Mouse (Mus musculus): ENCODE results near the gene Prss44. TPM values are rescaled to one million over a fixed set of nuclear protein-coding genes. Genes with fewer than 3 reads are reported as not detected.
"Not testable (repeated sequence)": the region's sequence is repeated elsewhere in the genome, so short reads cannot be mapped to it uniquely, and the experiment has no call there.

Gene Prss44
- polyA plus RNA-seq, 1 experiment: not detected

DNA sequence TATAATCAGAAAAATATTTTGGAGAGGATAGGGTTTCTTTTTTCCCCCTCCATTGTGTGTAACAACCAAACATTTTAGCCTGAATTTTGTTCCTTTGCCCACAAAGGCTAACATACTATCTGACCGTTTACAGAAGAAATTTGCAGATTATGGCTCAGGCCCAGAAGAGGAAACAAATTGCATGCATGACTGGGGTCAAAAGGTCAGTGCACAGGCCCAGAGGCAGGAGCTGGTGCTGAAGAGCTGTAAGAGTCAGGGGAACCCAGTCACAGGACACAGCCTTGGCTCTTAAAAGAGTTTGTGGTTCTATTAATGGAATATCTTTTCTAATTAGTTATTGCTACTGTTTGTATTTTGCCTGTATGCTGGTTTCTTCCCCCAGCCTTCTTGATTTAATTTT, 30.2 kb upstream of the Prss44 start:
- no peak overlapping the region for H3K27ac ChIP-seq (ENCODE audit: insufficient read depth, low read length)
- TF ChIP-seq CTCF (IDR thresholded peaks at IDR 0.05; ENCODE audit: borderline replicate concordance, insufficient read depth, low read length) (no peak), POLR2A (IDR thresholded peaks at IDR 0.05; ENCODE audit: low read depth, low read length) (no peak)
- no peak overlapping the region for H3K4me3 ChIP-seq (ENCODE audit: insufficient read depth, low read length)
- peaks cover 7% of the 10 kb centered on the region; the same call in 1 of the 2 replicates for H3K4me1 ChIP-seq (ENCODE audit: control insufficient read depth, insufficient read depth, low read length)

DNA sequence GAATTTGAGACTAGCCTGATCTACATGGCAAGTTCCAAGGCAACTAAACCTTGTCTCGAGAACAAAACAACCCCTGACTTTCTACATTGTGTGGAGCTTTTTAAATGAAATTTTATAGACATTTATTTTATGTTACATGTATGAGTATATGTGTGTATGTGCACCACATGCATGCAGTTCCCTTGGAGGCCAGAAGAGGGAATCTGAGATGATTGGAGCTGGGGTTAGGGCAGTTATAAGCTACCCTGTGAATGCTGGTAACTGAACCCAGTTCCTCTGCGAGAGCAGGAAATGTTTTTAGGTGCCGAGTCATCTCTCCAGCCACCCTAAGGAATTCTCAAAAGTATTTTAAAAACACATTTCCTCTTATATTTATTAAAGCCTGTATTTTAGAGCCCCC, 25.6 kb upstream of the Prss44 start:
- no peaks in the 10 kb centered on the region for H3K4me1 ChIP-seq (ENCODE audit: control insufficient read depth, insufficient read depth, low read length)
- H3K27ac ChIP-seq (ENCODE audit: insufficient read depth, low read length): no peak overlapping the region
- H3K4me3 ChIP-seq (ENCODE audit: insufficient read depth, low read length): no peak overlapping the region
- TF ChIP-seq CTCF (IDR thresholded peaks at IDR 0.05; ENCODE audit: borderline replicate concordance, insufficient read depth, low read length): no peak

DNA sequence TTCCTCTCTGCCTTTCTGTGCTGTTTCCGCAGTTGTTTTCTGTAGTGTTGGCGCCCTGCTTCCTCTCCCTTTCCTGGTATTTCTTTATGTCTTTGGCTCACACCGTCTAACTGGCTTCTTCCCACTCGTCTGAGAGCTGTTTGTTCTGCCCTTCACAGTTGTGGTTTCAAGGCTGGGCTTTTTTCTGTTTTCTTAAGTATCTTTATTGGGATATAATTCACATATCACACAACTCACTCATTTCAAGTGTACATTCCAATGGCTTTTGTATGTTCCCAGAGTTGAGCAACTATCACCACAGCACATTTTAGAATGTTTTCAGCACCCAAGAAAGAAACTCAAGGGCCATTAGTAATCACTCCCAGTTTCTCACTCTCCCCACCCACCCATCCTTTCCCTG, 23.3 kb upstream of the Prss44 start:
- Histone ChIP-seq H3K4me3 (ENCODE audit: insufficient read depth, low read length) (no peak overlapping the region), H3K4me1 (ENCODE audit: control insufficient read depth, insufficient read depth, low read length) (no peaks in the 10 kb centered on the region), H3K27ac (ENCODE audit: insufficient read depth, low read length) (peak overlapping the region; percentile 92)
- TF ChIP-seq CTCF (IDR thresholded peaks at IDR 0.05; ENCODE audit: borderline replicate concordance, insufficient read depth, low read length): no peak
- TF ChIP-seq POLR2A (IDR thresholded peaks at IDR 0.05; ENCODE audit: low read depth, low read length): no peak

GRCm38 (mm10) chr9:110797013-110797412, 16.8 kb upstream of the Prss44 start:
- H3K4me3 ChIP-seq (ENCODE audit: insufficient read depth, low read length): no peak overlapping the region
- TF ChIP-seq CTCF (IDR thresholded peaks at IDR 0.05; ENCODE audit: borderline replicate concordance, insufficient read depth, low read length) (no peak), POLR2A (IDR thresholded peaks at IDR 0.05; ENCODE audit: low read depth, low read length) (no peak)
- H3K4me1 ChIP-seq (ENCODE audit: control insufficient read depth, insufficient read depth, low read length): no peaks in the 10 kb centered on the region
- no peak overlapping the region for H3K27ac ChIP-seq (ENCODE audit: insufficient read depth, low read length)

DNA sequence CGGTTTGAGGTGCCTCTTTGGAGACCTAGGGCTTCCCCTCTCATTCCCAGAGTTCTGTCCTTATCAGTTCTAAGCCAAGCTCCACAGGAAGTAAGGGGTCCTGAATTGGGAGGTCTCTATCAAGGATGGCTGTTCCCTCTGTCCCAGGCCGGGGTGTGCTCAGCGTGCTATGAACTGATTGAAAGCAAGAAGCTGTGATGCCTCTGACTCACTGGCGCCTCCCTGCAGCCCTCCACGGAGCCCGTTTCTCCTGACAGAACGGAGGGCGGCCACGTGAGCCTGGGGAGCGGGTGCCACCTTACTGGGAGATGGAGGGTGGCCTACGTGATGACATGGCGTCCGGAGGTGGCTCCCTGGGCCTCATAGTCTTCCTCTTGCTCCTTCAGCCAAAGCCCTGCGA, 15.9 kb upstream of the Prss44 start, which contains the start of gene Prss42:
Gene Prss42, plus strand, starts transcription at position 301 of the 400 bp plus-strand sequence.
- Histone ChIP-seq H3K4me1 (ENCODE audit: control insufficient read depth, insufficient read depth, low read length) (no peaks in the 10 kb centered on the region), H3K27ac (ENCODE audit: insufficient read depth, low read length) (no peak within 1 kb of the TSS), H3K4me3 (ENCODE audit: insufficient read depth, low read length) (no peak within 1 kb of the TSS)
- no peak for TF ChIP-seq CTCF (IDR thresholded peaks at IDR 0.05; ENCODE audit: borderline replicate concordance, insufficient read depth, low read length)
- TF ChIP-seq POLR2A (IDR thresholded peaks at IDR 0.05; ENCODE audit: low read depth, low read length): no peak

- TF ChIP-seq POLR2A (IDR thresholded peaks at IDR 0.05; ENCODE audit: low read depth, low read length) (no peak), CTCF (IDR thresholded peaks at IDR 0.05; ENCODE audit: borderline replicate concordance, insufficient read depth, low read length) (no peak)
- Histone ChIP-seq H3K27ac (ENCODE audit: insufficient read depth, low read length) (no peak overlapping the region), H3K4me1 (ENCODE audit: control insufficient read depth, insufficient read depth, low read length) (no peaks in the 10 kb centered on the region), H3K4me3 (ENCODE audit: insufficient read depth, low read length) (no peak overlapping the region)
These were observed 12.8 kb upstream of the Prss44 start for GRCm38 (mm10) chr9:110800834-110801479.

DNA sequence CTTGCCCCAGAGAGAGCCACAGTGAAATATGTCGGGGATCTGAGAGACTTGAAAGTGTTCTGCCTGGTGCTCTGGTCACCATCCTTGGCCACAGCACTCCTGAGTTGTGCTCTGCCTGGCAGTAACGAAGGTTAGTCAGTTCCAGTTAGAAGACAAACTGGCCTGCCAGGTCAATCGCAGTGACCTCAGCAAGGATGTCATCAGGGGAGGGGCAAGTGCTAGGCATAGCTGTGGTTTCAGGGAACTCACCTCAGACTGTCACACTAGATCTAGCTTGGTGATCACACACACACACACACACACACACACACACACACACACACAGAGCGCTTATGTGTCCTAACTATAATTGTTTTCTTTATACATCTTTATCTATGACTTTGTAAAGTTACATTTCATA, 10.5 kb upstream of the Prss44 start:
- H3K4me3 ChIP-seq (ENCODE audit: insufficient read depth, low read length): no peak overlapping the region
- TF ChIP-seq CTCF (IDR thresholded peaks at IDR 0.05; ENCODE audit: borderline replicate concordance, insufficient read depth, low read length) (no peak), POLR2A (IDR thresholded peaks at IDR 0.05; ENCODE audit: low read depth, low read length) (no peak)
- H3K4me1 ChIP-seq (ENCODE audit: control insufficient read depth, insufficient read depth, low read length): no peaks in the 10 kb centered on the region
- no peak overlapping the region for H3K27ac ChIP-seq (ENCODE audit: insufficient read depth, low read length)

DNA sequence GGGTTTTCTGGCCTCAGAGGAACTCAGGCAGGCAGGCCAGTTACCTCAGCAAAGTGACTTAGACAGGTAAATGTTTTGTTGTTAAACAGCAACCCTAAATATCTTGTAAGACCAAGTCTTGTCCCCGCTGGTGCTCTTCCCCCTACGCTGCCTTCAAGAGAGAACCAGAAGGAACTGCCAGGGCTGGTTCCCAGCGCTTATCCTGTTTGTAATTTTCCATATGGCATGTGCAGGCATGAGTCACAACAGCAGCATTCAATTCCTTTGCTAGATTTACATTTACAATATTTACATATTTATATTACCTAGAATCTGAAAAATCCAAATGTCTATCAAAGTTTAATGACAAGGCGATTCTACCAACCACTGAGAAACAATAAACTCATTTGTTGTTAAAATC, 3.7 kb upstream of the Prss44 start:
- TF ChIP-seq POLR2A (IDR thresholded peaks at IDR 0.05; ENCODE audit: low read depth, low read length) (no peak), CTCF (IDR thresholded peaks at IDR 0.05; ENCODE audit: borderline replicate concordance, insufficient read depth, low read length) (no peak)
- peaks cover 4% of the 10 kb centered on the region for H3K4me1 ChIP-seq (ENCODE audit: control insufficient read depth, insufficient read depth, low read length)
- no peak overlapping the region for H3K4me3 ChIP-seq (ENCODE audit: insufficient read depth, low read length)
- H3K27ac ChIP-seq (ENCODE audit: insufficient read depth, low read length): peak overlapping the region; percentile 67

- H3K27ac ChIP-seq (ENCODE audit: insufficient read depth, low read length); H3K4me1 ChIP-seq (ENCODE audit: control insufficient read depth, insufficient read depth, low read length); H3K4me3 ChIP-seq (ENCODE audit: insufficient read depth, low read length): not testable (repeated sequence)
These were observed 6.8 kb downstream of the Prss44 start for GRCm38 (mm10) chr9:110820546-110820945.

- H3K4me1 ChIP-seq (ENCODE audit: control insufficient read depth, insufficient read depth, low read length): no peaks in the 10 kb centered on the region
- no peak overlapping the region for H3K27ac ChIP-seq (ENCODE audit: insufficient read depth, low read length)
- TF ChIP-seq POLR2A (IDR thresholded peaks at IDR 0.05; ENCODE audit: low read depth, low read length): no peak
- TF ChIP-seq CTCF (IDR thresholded peaks at IDR 0.05; ENCODE audit: borderline replicate concordance, insufficient read depth, low read length): no peak
- H3K4me3 ChIP-seq (ENCODE audit: insufficient read depth, low read length): no peak overlapping the region
These were observed 7.6 kb downstream of the Prss44 start for GRCm38 (mm10) chr9:110821436-110821835.

DNA sequence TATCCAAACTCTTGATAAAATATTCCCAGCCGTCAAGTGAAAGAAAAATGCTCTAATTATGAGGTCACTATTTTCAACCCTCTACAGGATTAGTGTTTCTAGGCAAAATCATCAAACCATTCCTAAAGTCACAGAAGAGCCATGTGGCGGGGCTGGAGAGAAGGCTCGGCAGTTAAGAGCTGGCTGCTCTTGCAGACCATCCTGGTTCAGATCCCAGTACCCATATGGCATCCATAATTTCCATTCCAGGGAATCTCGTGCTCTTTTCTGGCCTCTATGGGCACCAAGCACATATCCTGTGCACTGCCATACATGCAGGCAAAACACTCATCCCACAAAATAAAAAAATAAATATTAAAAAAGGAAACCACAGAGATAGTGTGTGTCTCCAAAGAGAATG, 11.6 kb downstream of the Prss44 start:
- H3K4me1 ChIP-seq (ENCODE audit: control insufficient read depth, insufficient read depth, low read length): no peaks in the 10 kb centered on the region
- no peak overlapping the region for H3K27ac ChIP-seq (ENCODE audit: insufficient read depth, low read length)
- no peak overlapping the region for H3K4me3 ChIP-seq (ENCODE audit: insufficient read depth, low read length)
- no peak for TF ChIP-seq CTCF (IDR thresholded peaks at IDR 0.05; ENCODE audit: borderline replicate concordance, insufficient read depth, low read length)

Data from embryonic fibroblast, embryonic 13.5 days (primary cell).